Mouse (Mus musculus) gastrocnemius, postnatal 25 days (tissue): ENCODE measurements at regions not wholly inside any gene's neighbourhood (a gene's known extent, or its start where the extent isn't known, plus 50 kb on each side); places are given as distances from the start of the nearest gene placed in this dataset.
A peak's percentile ranks its signal among the peaks of the same experiment; 100 is the strongest.

ENCODE experiments used
- DNase-seq: peaks from one replicate; pipeline ENCODE4 v3.0.0; 2022

GRCm38 (mm10) chr9:72217296-72218028 lies 57.2 kb upstream of the Zfp280d start:
- DNase-seq, result peak; percentile 63

- no peak for DNase-seq
Measured at GRCm38 (mm10) chr9:72218736-72219135, 55.9 kb upstream of the Zfp280d start.

- DNase-seq, result peak; percentile 30
Measured at GRCm38 (mm10) chr9:72219892-72220291, 54.8 kb upstream of the Zfp280d start.

- DNase-seq, result no peak
Measured at GRCm38 (mm10) chr9:72221333-72221732, 53.3 kb upstream of the Zfp280d start.
